Mouse (Mus musculus): ENCODE measurements around the gene Fam3b. TPM values are rescaled to one million over a fixed set of nuclear protein-coding genes. Genes with fewer than 3 reads are reported as not detected.

Gene Fam3b
- polyA plus RNA-seq, 1 experiment = not detected

- H3K27ac ChIP-seq (ENCODE audit: insufficient read depth, low read length) = no peak overlapping the region
- no peak overlapping the region for H3K4me3 ChIP-seq (ENCODE audit: insufficient read depth, low read length)
- TF ChIP-seq POLR2A (IDR thresholded peaks at IDR 0.05; ENCODE audit: extremely low read depth, insufficient read depth, low read length) (no peak), CTCF (IDR thresholded peaks at IDR 0.05; ENCODE audit: extremely low read depth, insufficient read depth, low read length) (no peak)
- H3K4me1 ChIP-seq (ENCODE audit: control insufficient read depth, insufficient read depth, low read length) = no peaks in the 10 kb centered on the region
Observed at GRCm38 (mm10) chr16:97498139-97498538, 16.5 kb downstream of the Fam3b start.

- Histone ChIP-seq H3K27ac (ENCODE audit: insufficient read depth, low read length) (no peak overlapping the region), H3K4me1 (ENCODE audit: control insufficient read depth, insufficient read depth, low read length) (no peaks in the 10 kb centered on the region), H3K4me3 (ENCODE audit: insufficient read depth, low read length) (no peak overlapping the region)
- TF ChIP-seq CTCF (IDR thresholded peaks at IDR 0.05; ENCODE audit: extremely low read depth, insufficient read depth, low read length) (no peak), POLR2A (IDR thresholded peaks at IDR 0.05; ENCODE audit: extremely low read depth, insufficient read depth, low read length) (no peak)
Observed at GRCm38 (mm10) chr16:97497682-97498081, 16.9 kb downstream of the Fam3b start.

- TF ChIP-seq POLR2A (IDR thresholded peaks at IDR 0.05; ENCODE audit: extremely low read depth, insufficient read depth, low read length) (no peak), CTCF (IDR thresholded peaks at IDR 0.05; ENCODE audit: extremely low read depth, insufficient read depth, low read length) (no peak)
Observed at GRCm38 (mm10) chr16:97496026-97496425, 18.6 kb downstream of the Fam3b start.

GRCm38 (mm10) chr16:97492369-97492768, 22.2 kb downstream of the Fam3b start:
- TF ChIP-seq POLR2A (IDR thresholded peaks at IDR 0.05; ENCODE audit: extremely low read depth, insufficient read depth, low read length) (no peak), CTCF (IDR thresholded peaks at IDR 0.05; ENCODE audit: extremely low read depth, insufficient read depth, low read length) (no peak)
- Histone ChIP-seq H3K4me1 (ENCODE audit: control insufficient read depth, insufficient read depth, low read length) (no peaks in the 10 kb centered on the region), H3K4me3 (ENCODE audit: insufficient read depth, low read length) (no peak overlapping the region), H3K27ac (ENCODE audit: insufficient read depth, low read length) (no peak overlapping the region)

More at GRCm38 (mm10) chr16:97496026-97496425, 18.6 kb downstream of the Fam3b start:
- no peaks in the 10 kb centered on the region for H3K4me1 ChIP-seq (ENCODE audit: control insufficient read depth, insufficient read depth, low read length)
- H3K4me3 ChIP-seq (ENCODE audit: insufficient read depth, low read length) = no peak overlapping the region
- H3K27ac ChIP-seq (ENCODE audit: insufficient read depth, low read length) = no peak overlapping the region

- TF ChIP-seq POLR2A (IDR thresholded peaks at IDR 0.05; ENCODE audit: extremely low read depth, insufficient read depth, low read length) = no peak
- TF ChIP-seq CTCF (IDR thresholded peaks at IDR 0.05; ENCODE audit: extremely low read depth, insufficient read depth, low read length) = no peak
- Histone ChIP-seq H3K4me1 (ENCODE audit: control insufficient read depth, insufficient read depth, low read length) (no peaks in the 10 kb centered on the region), H3K4me3 (ENCODE audit: insufficient read depth, low read length) (no peak overlapping the region), H3K27ac (ENCODE audit: insufficient read depth, low read length) (no peak overlapping the region)
Observed at GRCm38 (mm10) chr16:97478655-97479054, 36.0 kb downstream of the Fam3b start.

- no peak overlapping the region for H3K4me3 ChIP-seq (ENCODE audit: insufficient read depth, low read length)
- H3K4me1 ChIP-seq (ENCODE audit: control insufficient read depth, insufficient read depth, low read length) = no peaks in the 10 kb centered on the region
- TF ChIP-seq POLR2A (IDR thresholded peaks at IDR 0.05; ENCODE audit: extremely low read depth, insufficient read depth, low read length) = no peak
- TF ChIP-seq CTCF (IDR thresholded peaks at IDR 0.05; ENCODE audit: extremely low read depth, insufficient read depth, low read length) = no peak
- H3K27ac ChIP-seq (ENCODE audit: insufficient read depth, low read length) = no peak overlapping the region
Observed at GRCm38 (mm10) chr16:97476524-97476923, 38.1 kb downstream of the Fam3b start.

- TF ChIP-seq POLR2A (IDR thresholded peaks at IDR 0.05; ENCODE audit: extremely low read depth, insufficient read depth, low read length) (no peak), CTCF (IDR thresholded peaks at IDR 0.05; ENCODE audit: extremely low read depth, insufficient read depth, low read length) (no peak)
- Histone ChIP-seq H3K27ac (ENCODE audit: insufficient read depth, low read length) (no peak overlapping the region), H3K4me3 (ENCODE audit: insufficient read depth, low read length) (no peak overlapping the region), H3K4me1 (ENCODE audit: control insufficient read depth, insufficient read depth, low read length) (no peaks in the 10 kb centered on the region)
Observed at GRCm38 (mm10) chr16:97475581-97475980, 39.0 kb downstream of the Fam3b start.

- TF ChIP-seq CTCF (IDR thresholded peaks at IDR 0.05; ENCODE audit: extremely low read depth, insufficient read depth, low read length) (no peak), POLR2A (IDR thresholded peaks at IDR 0.05; ENCODE audit: extremely low read depth, insufficient read depth, low read length) (no peak)
- no peak overlapping the region for H3K27ac ChIP-seq (ENCODE audit: insufficient read depth, low read length)
- H3K4me1 ChIP-seq (ENCODE audit: control insufficient read depth, insufficient read depth, low read length) = no peaks in the 10 kb centered on the region
- no peak overlapping the region for H3K4me3 ChIP-seq (ENCODE audit: insufficient read depth, low read length)
Observed at GRCm38 (mm10) chr16:97474671-97475070, 39.9 kb downstream of the Fam3b start.

GRCm38 (mm10) chr16:97467993-97468791, 46.4 kb downstream of the Fam3b start:
- no peak overlapping the region for H3K27ac ChIP-seq (ENCODE audit: insufficient read depth, low read length)
- no peaks in the 10 kb centered on the region for H3K4me1 ChIP-seq (ENCODE audit: control insufficient read depth, insufficient read depth, low read length)
- no peak overlapping the region for H3K4me3 ChIP-seq (ENCODE audit: insufficient read depth, low read length)
- TF ChIP-seq CTCF (IDR thresholded peaks at IDR 0.05; ENCODE audit: extremely low read depth, insufficient read depth, low read length) = no peak
- TF ChIP-seq POLR2A (IDR thresholded peaks at IDR 0.05; ENCODE audit: extremely low read depth, insufficient read depth, low read length) = no peak

- H3K4me3 ChIP-seq (ENCODE audit: insufficient read depth, low read length) = no peak overlapping the region
- H3K27ac ChIP-seq (ENCODE audit: insufficient read depth, low read length) = no peak overlapping the region
- peaks cover 3% of the 10 kb centered on the region for H3K4me1 ChIP-seq (ENCODE audit: control insufficient read depth, insufficient read depth, low read length)
- TF ChIP-seq POLR2A (IDR thresholded peaks at IDR 0.05; ENCODE audit: extremely low read depth, insufficient read depth, low read length) (no peak), CTCF (IDR thresholded peaks at IDR 0.05; ENCODE audit: extremely low read depth, insufficient read depth, low read length) (no peak)
Observed at GRCm38 (mm10) chr16:97467472-97467871, 47.1 kb downstream of the Fam3b start.

All from cortical plate, adult 2 months (tissue).